Mouse (Mus musculus) cerebellum, adult 2 months (tissue): Measurements from ENCODE around the gene Lrrc47.

Experiments
- CTCF ChIP-seq: fragments of 200-500 bp; IDR thresholded peaks from 2 replicates; pipeline ENCODE4 v1.5.1; 2011; ENCODE audit warnings: low read depth, mild to moderate bottlenecking, control low read depth, low read length, moderate library complexity, borderline replicate concordance; ENCODE audit not compliant: insufficient read depth
- POLR2A ChIP-seq: fragments of 200-500 bp; IDR thresholded peaks from 2 replicates; pipeline ENCODE4 v1.6.1; 2011; ENCODE audit warnings: low read length, control low read depth, borderline replicate concordance; ENCODE audit not compliant: insufficient read depth

- no peak for TF ChIP-seq POLR2A
- TF ChIP-seq CTCF: peak; percentile 51; the same call in 1 of the 2 replicates
Measured at GRCm38 (mm10) chr4:154019571-154019970, 8.0 kb downstream of the Lrrc47 start.
